Mouse (Mus musculus) cerebellum, adult 2 months (tissue): ENCODE measurements at regions not wholly inside any gene's neighbourhood (a gene's known extent, or its start where the extent isn't known, plus 50 kb on each side); places are given as distances from the start of the nearest gene placed in this dataset.

Experiments
- DNase-seq, 2 experiments: peaks; one replicate each; pipeline ENCODE4 v3.0.0; 2021
- H3K27ac ChIP-seq: fragments of 200-500 bp; 2 replicates; pipeline ENCODE4 v1.5.1; 2012; ENCODE audit warnings: low read length, control low read depth, inconsistent platforms; ENCODE audit not compliant: insufficient read depth
- H3K27me3 ChIP-seq: fragments of 200-500 bp; 2 replicates; pipeline ENCODE4 v1.6.1; 2012; ENCODE audit warnings: inconsistent platforms, mild to moderate bottlenecking, low read length, moderate library complexity; ENCODE audit not compliant: control insufficient read depth, insufficient read depth
- H3K4me1 ChIP-seq: fragments of 200-500 bp; 2 replicates; pipeline ENCODE4 v1.6.1; 2011; ENCODE audit warnings: low read length; ENCODE audit not compliant: control insufficient read depth, insufficient read depth
- H3K4me3 ChIP-seq: fragments of 200-500 bp; replicated peaks from 2 replicates; pipeline ENCODE3; 2011; ENCODE audit warnings: mild to moderate bottlenecking, low read depth, low read length, control low read depth; ENCODE audit not compliant: insufficient read depth
- CTCF ChIP-seq: fragments of 200-500 bp; IDR thresholded peaks from 2 replicates; pipeline ENCODE4 v1.5.1; 2011; ENCODE audit warnings: low read depth, mild to moderate bottlenecking, control low read depth, low read length, moderate library complexity, borderline replicate concordance; ENCODE audit not compliant: insufficient read depth
- POLR2A ChIP-seq: fragments of 200-500 bp; IDR thresholded peaks from 2 replicates; pipeline ENCODE4 v1.6.1; 2011; ENCODE audit warnings: low read length, control low read depth, borderline replicate concordance; ENCODE audit not compliant: insufficient read depth
- WGBS: fragments of 180-500 bp; shearing (Covaris S2); methylation state at CpG from one replicate; pipeline ENCODE4 v1.1.7; 2018; 5-methylcytosine and 5-hydroxymethylcytosine counted together

- Histone ChIP-seq H3K4me3 (no peak overlapping the region), H3K27me3 (no peaks in the 10 kb centered on the region; the same call in 1 of the 2 replicates), H3K27ac (no peak overlapping the region), H3K4me1 (no peaks in the 10 kb centered on the region; the same call in 1 of the 2 replicates)
- TF ChIP-seq POLR2A (no peak), CTCF (no peak)
- DNase-seq = peak; percentile 20 to 28
- WGBS = 14% methylated on average over 6 of the region's 6 CpGs
Observed at GRCm38 (mm10) chr1:184335281-184335680, 301.2 kb upstream of the 1700056E22Rik start.

GRCm38 (mm10) chr1:184334818-184335217 is 300.7 kb upstream of the 1700056E22Rik start:
- Histone ChIP-seq H3K27ac (no peak overlapping the region), H3K27me3 (no peaks in the 10 kb centered on the region; the same call in 1 of the 2 replicates), H3K4me1 (no peaks in the 10 kb centered on the region; the same call in 1 of the 2 replicates), H3K4me3 (no peak overlapping the region)
- no peak for TF ChIP-seq POLR2A
- TF ChIP-seq CTCF = no peak
- WGBS = 60% methylated on average over 5 of the region's 5 CpGs
- no peak for DNase-seq

- no peaks in the 10 kb centered on the region; the same call in 1 of the 2 replicates for H3K27me3 ChIP-seq
- TF ChIP-seq CTCF (no peak), POLR2A (no peak)
- DNase-seq = no peak
- H3K27ac ChIP-seq = no peak overlapping the region
- H3K4me1 ChIP-seq = no peaks in the 10 kb centered on the region; the same call in 1 of the 2 replicates
- no peak overlapping the region for H3K4me3 ChIP-seq
- 85% methylated on average over 5 of the region's 5 CpGs for WGBS
Observed at GRCm38 (mm10) chr1:184333086-184333485, 299.0 kb upstream of the 1700056E22Rik start.

- Histone ChIP-seq H3K27me3 (no peaks in the 10 kb centered on the region; the same call in 1 of the 2 replicates), H3K4me1 (no peaks in the 10 kb centered on the region; the same call in 1 of the 2 replicates), H3K27ac (no peak overlapping the region), H3K4me3 (no peak overlapping the region)
- TF ChIP-seq CTCF (no peak), POLR2A (no peak)
- DNase-seq = no peak
- 61% methylated on average over 11 of the region's 11 CpGs for WGBS
Observed at GRCm38 (mm10) chr1:184330516-184331350, 296.6 kb upstream of the 1700056E22Rik start.

- Histone ChIP-seq H3K4me1 (no peaks in the 10 kb centered on the region), H3K4me3 (no peak overlapping the region), H3K27me3 (no peaks in the 10 kb centered on the region; the same call in 1 of the 2 replicates), H3K27ac (no peak overlapping the region)
- 15% methylated on average over 3 of the region's 3 CpGs for WGBS
- DNase-seq = peak; percentile 11 to 18
- TF ChIP-seq CTCF (no peak), POLR2A (no peak)
Observed at GRCm38 (mm10) chr1:184326191-184326590, 292.1 kb upstream of the 1700056E22Rik start.

GRCm38 (mm10) chr1:184324234-184324633 is 290.1 kb upstream of the 1700056E22Rik start:
- Histone ChIP-seq H3K4me3 (no peak overlapping the region), H3K27ac (no peak overlapping the region), H3K4me1 (no peaks in the 10 kb centered on the region), H3K27me3 (no peaks in the 10 kb centered on the region; the same call in 1 of the 2 replicates)
- DNase-seq = no peak
- WGBS = 88% methylated on average over 2 of the region's 2 CpGs
- TF ChIP-seq POLR2A = no peak
- no peak for TF ChIP-seq CTCF

GRCm38 (mm10) chr1:184320521-184321177 is 286.5 kb upstream of the 1700056E22Rik start:
- Histone ChIP-seq H3K27ac (no peak overlapping the region), H3K4me3 (no peak overlapping the region), H3K27me3 (no peaks in the 10 kb centered on the region), H3K4me1 (no peaks in the 10 kb centered on the region)
- no peak for DNase-seq
- WGBS = 81% methylated on average over 3 of the region's 3 CpGs
- no peak for TF ChIP-seq POLR2A
- no peak for TF ChIP-seq CTCF
